Mouse (Mus musculus): ENCODE measurements around the gene Bms1. TPM values are rescaled to one million over a fixed set of nuclear protein-coding genes. Genes with fewer than 3 reads are reported as not detected.

Bms1 gene
- total and polyA plus RNA-seq, 2 experiments, result 2.5 to 11.1 TPM

DNA sequence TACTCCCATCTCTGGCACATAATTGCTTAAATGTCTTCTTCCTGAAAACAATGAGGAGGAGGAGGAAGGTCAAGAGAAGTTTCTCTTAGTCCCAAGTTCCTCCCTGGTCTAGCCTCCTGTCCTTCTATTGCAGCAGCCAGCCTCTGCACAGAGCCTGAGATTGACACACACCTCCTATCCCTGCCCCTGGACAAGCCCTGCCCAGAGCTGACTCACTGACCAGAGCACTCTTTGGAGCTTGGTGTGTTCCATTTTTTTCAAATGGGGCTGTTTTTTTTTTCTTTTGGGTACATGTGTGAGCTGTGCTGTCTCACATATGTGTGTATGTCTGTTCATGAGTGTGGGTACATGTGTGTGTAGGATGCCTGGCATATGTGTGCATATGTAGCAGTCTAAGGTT, 53.5 kb downstream of the Bms1 start:
- DNase-seq (ENCODE audit: extremely low read depth, low read depth, low spot score), result no peak
- Histone ChIP-seq H3K9ac (ENCODE audit: low read depth, low read length) (no peak overlapping the region), H3K27me3 (ENCODE audit: control insufficient read depth, insufficient read depth, low read length) (no peaks in the 10 kb centered on the region), H3K4me1 (ENCODE audit: control insufficient read depth, insufficient read depth, low read length) (no peaks in the 10 kb centered on the region), H3K27ac (replicated peaks; ENCODE audit: insufficient read depth, low read depth, low read length) (no peak overlapping the region), H3K79me2 (ENCODE audit: control insufficient read depth, insufficient read depth, low read length) (no peaks in the 10 kb centered on the region), H3K4me3 (ENCODE audit: insufficient read depth, low read depth, low read length) (no peak overlapping the region), H3K36me3 (ENCODE audit: control insufficient read depth, insufficient read depth, low read length) (no peaks in the 10 kb centered on the region)
- TF ChIP-seq POLR2A (IDR thresholded peaks at IDR 0.05; ENCODE audit: extremely low read depth, insufficient read depth, low read length) (no peak), CTCF (IDR thresholded peaks at IDR 0.05; ENCODE audit: low read depth, low read length) (no peak)

DNA sequence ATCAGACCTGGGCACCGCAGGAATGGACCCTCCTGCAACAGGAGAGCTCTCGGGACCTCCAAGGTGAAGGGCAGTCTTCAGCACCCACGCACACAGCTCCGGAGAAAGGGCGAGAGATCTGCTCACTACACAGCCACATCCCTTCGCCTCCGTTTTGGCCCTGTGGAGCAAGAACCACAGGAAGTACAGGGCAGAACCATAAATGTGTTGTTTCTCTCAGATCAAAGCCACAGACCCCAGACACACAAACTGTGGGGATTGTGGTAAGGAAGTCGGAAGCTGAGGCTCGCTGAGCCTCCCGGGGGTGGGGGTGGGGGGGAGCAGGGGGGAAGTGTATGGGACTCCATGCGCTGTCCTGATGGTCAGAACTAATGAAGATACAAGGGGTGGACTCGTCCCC, 68.9 kb downstream of the Bms1 start:
- Histone ChIP-seq H3K9ac (ENCODE audit: low read depth, low read length) (no peak overlapping the region), H3K27ac (replicated peaks; ENCODE audit: insufficient read depth, low read depth, low read length) (no peak overlapping the region), H3K4me1 (ENCODE audit: control insufficient read depth, insufficient read depth, low read length) (no peaks in the 10 kb centered on the region), H3K27me3 (ENCODE audit: control insufficient read depth, insufficient read depth, low read length) (no peaks in the 10 kb centered on the region), H3K36me3 (ENCODE audit: control insufficient read depth, insufficient read depth, low read length) (no peaks in the 10 kb centered on the region), H3K4me3 (ENCODE audit: insufficient read depth, low read depth, low read length) (no peak overlapping the region), H3K79me2 (ENCODE audit: control insufficient read depth, insufficient read depth, low read length) (no peaks in the 10 kb centered on the region)
- no peak for TF ChIP-seq CTCF (IDR thresholded peaks at IDR 0.05; ENCODE audit: low read depth, low read length)
- 70% methylated on average over 12 of the region's 12 CpGs for WGBS
- DNase-seq (ENCODE audit: extremely low read depth, low read depth, low spot score), result no peak

- DNase-seq (ENCODE audit: extremely low read depth, low read depth, low spot score), result no peak
- H3K27me3 ChIP-seq (ENCODE audit: control insufficient read depth, insufficient read depth, low read length), result no peaks in the 10 kb centered on the region
- no peak overlapping the region for H3K27ac ChIP-seq (replicated peaks; ENCODE audit: insufficient read depth, low read depth, low read length)
- H3K4me1 ChIP-seq (ENCODE audit: control insufficient read depth, insufficient read depth, low read length), result no peaks in the 10 kb centered on the region
- 68% methylated on average over 3 of the region's 3 CpGs for WGBS
- no peak for TF ChIP-seq CTCF (IDR thresholded peaks at IDR 0.05; ENCODE audit: low read depth, low read length)
- TF ChIP-seq POLR2A (IDR thresholded peaks at IDR 0.05; ENCODE audit: extremely low read depth, insufficient read depth, low read length), result no peak
- no peaks in the 10 kb centered on the region for H3K79me2 ChIP-seq (ENCODE audit: control insufficient read depth, insufficient read depth, low read length)
- H3K36me3 ChIP-seq (ENCODE audit: control insufficient read depth, insufficient read depth, low read length), result no peaks in the 10 kb centered on the region
- H3K4me3 ChIP-seq (ENCODE audit: insufficient read depth, low read depth, low read length), result no peak overlapping the region
- H3K9ac ChIP-seq (ENCODE audit: low read depth, low read length), result no peak overlapping the region
These were observed 71.1 kb downstream of the Bms1 start for GRCm38 (mm10) chr6:118348186-118348585.

- TF ChIP-seq POLR2A (IDR thresholded peaks at IDR 0.05; ENCODE audit: extremely low read depth, insufficient read depth, low read length), result no peak
- no peak for TF ChIP-seq CTCF (IDR thresholded peaks at IDR 0.05; ENCODE audit: low read depth, low read length)
- WGBS, result 75% methylated on average over 8 of the region's 8 CpGs
These were observed 72.0 kb downstream of the Bms1 start for GRCm38 (mm10) chr6:118347291-118347690.

DNA sequence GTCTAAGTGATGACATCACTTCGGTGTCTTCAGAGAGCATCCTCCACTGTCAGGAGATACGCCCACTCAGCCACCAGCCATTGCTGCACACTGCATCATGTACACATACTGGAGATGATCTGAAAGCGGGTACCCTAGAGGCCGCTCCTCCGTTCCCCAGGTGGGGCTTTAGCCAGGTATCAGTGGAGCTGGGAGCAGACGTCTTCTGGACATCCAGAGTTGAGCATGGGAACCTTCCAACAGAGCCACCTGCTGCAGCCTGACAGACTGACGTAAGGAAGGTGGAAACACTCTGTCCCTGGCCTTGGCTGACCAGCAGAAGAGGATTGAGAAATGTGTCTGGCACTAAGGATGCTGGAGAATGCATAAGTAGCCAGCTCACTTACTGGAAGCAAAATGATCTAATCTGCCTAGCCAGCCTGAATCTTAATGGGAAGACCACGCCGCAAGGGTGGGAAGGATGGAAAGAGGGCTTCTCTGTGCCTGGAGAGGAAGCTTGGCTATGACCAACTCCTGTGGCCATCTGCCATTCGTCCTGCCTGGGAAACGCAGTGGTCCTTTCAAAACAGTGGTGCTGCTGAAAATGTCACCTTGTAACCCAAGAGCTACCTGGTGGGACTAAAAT, 77.3 kb downstream of the Bms1 start:
- 86% methylated on average over 11 of the region's 11 CpGs for WGBS
- Histone ChIP-seq H3K79me2 (ENCODE audit: control insufficient read depth, insufficient read depth, low read length) (no peaks in the 10 kb centered on the region), H3K4me3 (ENCODE audit: insufficient read depth, low read depth, low read length) (no peak overlapping the region), H3K4me1 (ENCODE audit: control insufficient read depth, insufficient read depth, low read length) (no peaks in the 10 kb centered on the region), H3K36me3 (ENCODE audit: control insufficient read depth, insufficient read depth, low read length) (no peaks in the 10 kb centered on the region), H3K27ac (replicated peaks; ENCODE audit: insufficient read depth, low read depth, low read length) (no peak overlapping the region), H3K9ac (ENCODE audit: low read depth, low read length) (no peak overlapping the region), H3K27me3 (ENCODE audit: control insufficient read depth, insufficient read depth, low read length) (no peaks in the 10 kb centered on the region)
- DNase-seq (ENCODE audit: extremely low read depth, low read depth, low spot score), result no peak
- no peak for TF ChIP-seq POLR2A (IDR thresholded peaks at IDR 0.05; ENCODE audit: extremely low read depth, insufficient read depth, low read length)

More at GRCm38 (mm10) chr6:118347291-118347690, 72.0 kb downstream of the Bms1 start:
- no peak overlapping the region for H3K4me3 ChIP-seq (ENCODE audit: insufficient read depth, low read depth, low read length)
- H3K36me3 ChIP-seq (ENCODE audit: control insufficient read depth, insufficient read depth, low read length), result no peaks in the 10 kb centered on the region
- no peak overlapping the region for H3K27ac ChIP-seq (replicated peaks; ENCODE audit: insufficient read depth, low read depth, low read length)
- H3K79me2 ChIP-seq (ENCODE audit: control insufficient read depth, insufficient read depth, low read length), result no peaks in the 10 kb centered on the region
- no peak overlapping the region for H3K9ac ChIP-seq (ENCODE audit: low read depth, low read length)
- H3K27me3 ChIP-seq (ENCODE audit: control insufficient read depth, insufficient read depth, low read length), result no peaks in the 10 kb centered on the region
- DNase-seq (ENCODE audit: extremely low read depth, low read depth, low spot score), result no peak
- H3K4me1 ChIP-seq (ENCODE audit: control insufficient read depth, insufficient read depth, low read length), result no peaks in the 10 kb centered on the region

DNA sequence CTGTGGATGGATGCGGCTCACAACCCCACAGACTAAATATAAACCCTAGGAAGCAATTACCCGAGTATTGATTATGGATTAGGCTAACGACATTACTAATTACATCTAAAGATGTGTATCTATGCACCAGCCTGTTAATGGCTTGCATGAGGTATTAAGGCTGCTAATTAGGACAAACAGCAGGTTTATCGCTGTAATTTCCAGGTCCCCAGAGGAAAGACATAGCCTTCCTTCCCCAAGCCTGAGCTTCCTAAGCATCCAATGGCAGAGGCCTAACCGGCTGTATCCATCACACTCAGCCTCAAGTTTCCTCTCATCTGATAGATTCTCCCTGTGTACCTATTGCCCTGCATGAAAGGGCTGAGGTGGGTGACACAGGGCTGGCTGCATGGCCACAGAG, 81.6 kb downstream of the Bms1 start:
- Histone ChIP-seq H3K27ac (replicated peaks; ENCODE audit: insufficient read depth, low read depth, low read length) (no peak overlapping the region), H3K27me3 (ENCODE audit: control insufficient read depth, insufficient read depth, low read length) (no peaks in the 10 kb centered on the region), H3K79me2 (ENCODE audit: control insufficient read depth, insufficient read depth, low read length) (no peaks in the 10 kb centered on the region), H3K36me3 (ENCODE audit: control insufficient read depth, insufficient read depth, low read length) (no peaks in the 10 kb centered on the region), H3K4me3 (ENCODE audit: insufficient read depth, low read depth, low read length) (no peak overlapping the region), H3K4me1 (ENCODE audit: control insufficient read depth, insufficient read depth, low read length) (no peaks in the 10 kb centered on the region), H3K9ac (ENCODE audit: low read depth, low read length) (no peak overlapping the region)
- TF ChIP-seq POLR2A (IDR thresholded peaks at IDR 0.05; ENCODE audit: extremely low read depth, insufficient read depth, low read length) (no peak), CTCF (IDR thresholded peaks at IDR 0.05; ENCODE audit: low read depth, low read length) (no peak)
- 86% methylated on average over 5 of the region's 5 CpGs for WGBS
- DNase-seq (ENCODE audit: extremely low read depth, low read depth, low spot score), result no peak

Measured in liver, adult 2 months (tissue).